Mouse (Mus musculus): ENCODE measurements around the gene Henmt1. TPM values are rescaled to one million over a fixed set of nuclear protein-coding genes. Genes with fewer than 3 reads are reported as not detected.

Henmt1 gene
- total RNA-seq, 2 experiments from 2014 or later: 1.9 to 3.1 TPM

GRCm38 (mm10) chr3:108961655-108962054, 22.0 kb downstream of the Henmt1 start:
- Histone ChIP-seq H3K27ac (peak overlapping the region; percentile 14; the same call in 1 of the 2 replicates), H3K4me3 (no peak overlapping the region)
- DNase-seq (ENCODE audit: low spot score in 2 of 2): no peak
- no peak for TF ChIP-seq CTCF (conservative IDR thresholded peaks at IDR 0.05)

- DNase-seq (ENCODE audit: low spot score in 2 of 2): no peak
- H3K4me3 ChIP-seq: no peak overlapping the region
- TF ChIP-seq CTCF (conservative IDR thresholded peaks at IDR 0.05): no peak
These were observed 23.6 kb downstream of the Henmt1 start for GRCm38 (mm10) chr3:108963278-108963677.

GRCm38 (mm10) chr3:108963776-108964175, 24.1 kb downstream of the Henmt1 start:
- H3K27ac ChIP-seq: no peak overlapping the region
- H3K4me3 ChIP-seq: no peak overlapping the region
- no peak for TF ChIP-seq CTCF (conservative IDR thresholded peaks at IDR 0.05)
- DNase-seq (ENCODE audit: low spot score in 2 of 2): no peak

More at GRCm38 (mm10) chr3:108963278-108963677, 23.6 kb downstream of the Henmt1 start:
- no peak overlapping the region for H3K27ac ChIP-seq

GRCm38 (mm10) chr3:108964361-108965044, 24.8 kb downstream of the Henmt1 start:
- peak; percentile 71 for TF ChIP-seq CTCF (conservative IDR thresholded peaks at IDR 0.05)
- no peak overlapping the region for H3K4me3 ChIP-seq
- no peak for DNase-seq (ENCODE audit: low spot score in 2 of 2)
- H3K27ac ChIP-seq: no peak overlapping the region

- Histone ChIP-seq H3K27ac (no peak overlapping the region), H3K4me3 (no peak overlapping the region)
- no peak for TF ChIP-seq CTCF (conservative IDR thresholded peaks at IDR 0.05)
- no peak for DNase-seq (ENCODE audit: low spot score in 2 of 2)
These were observed 26.4 kb downstream of the Henmt1 start for GRCm38 (mm10) chr3:108966051-108966450.

- TF ChIP-seq CTCF (conservative IDR thresholded peaks at IDR 0.05): no peak
- DNase-seq (ENCODE audit: low spot score in 2 of 2): no peak
- no peak overlapping the region for H3K27ac ChIP-seq
- no peak overlapping the region for H3K4me3 ChIP-seq
These were observed 34.4 kb downstream of the Henmt1 start for GRCm38 (mm10) chr3:108973980-108974660.

- no peak for DNase-seq (ENCODE audit: low spot score in 2 of 2)
- Histone ChIP-seq H3K27ac (no peak overlapping the region), H3K4me3 (no peak overlapping the region)
- TF ChIP-seq CTCF (conservative IDR thresholded peaks at IDR 0.05): no peak
These were observed 35.3 kb downstream of the Henmt1 start for GRCm38 (mm10) chr3:108974920-108975485.

GRCm38 (mm10) chr3:108977340-108978030, 37.8 kb downstream of the Henmt1 start:
- peak; percentile 71 for TF ChIP-seq CTCF (conservative IDR thresholded peaks at IDR 0.05)
- Histone ChIP-seq H3K27ac (no peak overlapping the region), H3K4me3 (no peak overlapping the region)
- no peak for DNase-seq (ENCODE audit: low spot score in 2 of 2)

- TF ChIP-seq CTCF (conservative IDR thresholded peaks at IDR 0.05): no peak
These were observed 42.3 kb downstream of the Henmt1 start for GRCm38 (mm10) chr3:108981946-108982345.

GRCm38 (mm10) chr3:108983989-108984388, 44.3 kb downstream of the Henmt1 start:
- no peak for DNase-seq (ENCODE audit: low spot score in 2 of 2)
- TF ChIP-seq CTCF (conservative IDR thresholded peaks at IDR 0.05): no peak
- Histone ChIP-seq H3K27ac (no peak overlapping the region), H3K4me3 (no peak overlapping the region)

More at GRCm38 (mm10) chr3:108981946-108982345, 42.3 kb downstream of the Henmt1 start:
- DNase-seq (ENCODE audit: low spot score in 2 of 2): no peak
- no peak overlapping the region for H3K27ac ChIP-seq
- H3K4me3 ChIP-seq: no peak overlapping the region

GRCm38 (mm10) chr3:108986534-108986933, 46.9 kb downstream of the Henmt1 start:
- no peak for TF ChIP-seq CTCF (conservative IDR thresholded peaks at IDR 0.05)
- Histone ChIP-seq H3K4me3 (no peak overlapping the region), H3K27ac (no peak overlapping the region)
- DNase-seq (ENCODE audit: low spot score in 2 of 2): no peak

- no peak overlapping the region for H3K4me3 ChIP-seq
- no peak for TF ChIP-seq CTCF (conservative IDR thresholded peaks at IDR 0.05)
- no peak overlapping the region for H3K27ac ChIP-seq
- DNase-seq (ENCODE audit: low spot score in 2 of 2): no peak
These were observed 47.5 kb downstream of the Henmt1 start for GRCm38 (mm10) chr3:108987009-108987659.

All from layer of hippocampus, adult 2 months (tissue).